Mouse (Mus musculus) NIH3T3 (cell line): ENCODE data around the gene Angel2.

ENCODE experiments used
- DNase-seq: peaks from one replicate; pipeline ENCODE4 v3.0.0-alpha.2; 2012; ENCODE audit warnings: low read depth

Angel2 gene

GRCm38 (mm10) chr1:190929010-190929695 is 4.2 kb downstream of the Angel2 start:
- no peak for DNase-seq

GRCm38 (mm10) chr1:190930181-190930580 is 5.3 kb downstream of the Angel2 start:
- no peak for DNase-seq

DNA sequence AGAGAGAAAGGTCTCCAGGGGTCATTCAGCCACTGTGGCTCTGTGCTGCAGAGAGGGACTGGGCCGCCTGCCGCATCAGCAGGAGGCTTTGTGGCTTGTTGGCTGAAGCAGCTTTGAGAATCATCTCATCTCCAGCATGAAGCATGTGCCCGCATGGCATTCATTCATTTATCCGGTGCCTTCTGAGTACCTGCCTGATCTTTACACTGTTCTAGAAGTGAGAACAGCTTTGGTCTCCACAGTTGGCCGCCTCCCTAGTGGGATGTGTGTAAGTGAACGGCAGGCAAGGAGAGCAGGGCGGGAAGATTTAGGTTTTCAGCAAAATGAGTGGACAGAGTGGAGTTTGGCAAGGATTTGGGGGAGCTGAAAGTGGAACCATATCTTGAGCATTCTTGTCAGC is 14.9 kb downstream of the Angel2 start:
- DNase-seq = no peak

- DNase-seq = peak; percentile 88
Observed at GRCm38 (mm10) chr1:190944109-190944760, 19.3 kb downstream of the Angel2 start.

DNA sequence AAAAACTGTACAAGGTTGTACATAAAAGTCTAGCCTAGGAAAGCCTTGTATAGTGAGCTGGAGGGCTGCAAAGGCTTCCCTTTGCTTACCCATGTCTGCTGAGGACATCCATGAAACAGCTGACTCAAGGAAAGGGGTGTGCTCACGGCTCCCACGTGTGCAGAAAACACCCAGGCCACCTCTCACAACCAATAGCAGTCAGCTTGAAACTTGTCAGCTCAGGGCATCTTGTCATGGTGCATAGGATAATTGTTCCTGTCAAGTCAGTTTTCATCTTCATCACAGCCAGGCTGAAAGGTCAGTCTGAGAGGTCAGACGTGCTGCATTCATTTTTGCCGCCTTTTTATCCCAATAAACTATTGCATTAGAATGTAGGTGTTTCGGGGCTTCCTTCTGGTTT is 23.1 kb downstream of the Angel2 start:
- no peak for DNase-seq

- no peak for DNase-seq
Observed at GRCm38 (mm10) chr1:190948439-190948838, 23.5 kb downstream of the Angel2 start.

GRCm38 (mm10) chr1:190948846-190949245 is 23.9 kb downstream of the Angel2 start:
- DNase-seq = no peak

DNA sequence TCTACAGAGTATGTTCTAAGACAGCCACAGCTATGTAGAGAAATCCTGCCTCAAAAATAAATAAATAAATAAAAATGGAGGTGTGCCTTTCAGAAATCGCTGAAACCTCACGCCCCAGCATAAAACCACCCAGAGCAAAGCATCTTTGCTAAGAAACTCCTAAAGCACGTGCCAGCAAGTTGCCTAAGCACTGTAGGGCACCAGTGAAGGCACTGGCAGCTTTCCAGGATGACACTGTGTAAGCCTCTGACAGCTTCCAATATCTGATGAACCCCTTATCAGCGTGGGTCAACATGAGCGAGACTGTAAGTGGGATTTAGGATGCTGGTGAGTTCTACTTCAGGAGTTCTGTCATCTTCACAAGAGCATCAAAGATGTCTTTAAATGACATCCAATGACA is 26.1 kb downstream of the Angel2 start:
- DNase-seq = peak; percentile 15

DNA sequence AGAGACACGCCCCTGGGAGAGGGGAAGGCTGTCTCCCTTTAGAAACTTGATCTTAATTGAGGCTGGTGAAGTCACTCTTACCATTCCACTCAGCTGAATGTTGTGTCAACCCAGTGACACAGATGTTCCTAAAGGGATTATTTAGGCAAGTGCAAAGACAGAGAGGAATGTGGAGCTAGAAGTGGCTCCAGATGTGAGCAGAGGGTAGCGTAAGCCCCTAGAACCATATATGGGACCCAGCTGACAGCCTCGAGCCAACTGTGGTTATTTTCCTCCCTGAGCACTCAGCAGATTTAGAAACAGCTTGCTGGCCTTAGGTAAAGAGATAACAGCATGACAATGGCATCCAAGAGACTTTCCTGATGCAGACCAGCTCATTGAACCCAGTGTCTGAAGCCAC is 28.1 kb downstream of the Angel2 start:
- no peak for DNase-seq

- no peak for DNase-seq
Observed at GRCm38 (mm10) chr1:190958821-190959220, 33.9 kb downstream of the Angel2 start.

- no peak for DNase-seq
Observed at GRCm38 (mm10) chr1:190962760-190963159, 37.8 kb downstream of the Angel2 start.

GRCm38 (mm10) chr1:190964992-190965780 is 40.3 kb downstream of the Angel2 start:
- no peak for DNase-seq

GRCm38 (mm10) chr1:190968010-190968409 is 43.1 kb downstream of the Angel2 start:
- no peak for DNase-seq

DNA sequence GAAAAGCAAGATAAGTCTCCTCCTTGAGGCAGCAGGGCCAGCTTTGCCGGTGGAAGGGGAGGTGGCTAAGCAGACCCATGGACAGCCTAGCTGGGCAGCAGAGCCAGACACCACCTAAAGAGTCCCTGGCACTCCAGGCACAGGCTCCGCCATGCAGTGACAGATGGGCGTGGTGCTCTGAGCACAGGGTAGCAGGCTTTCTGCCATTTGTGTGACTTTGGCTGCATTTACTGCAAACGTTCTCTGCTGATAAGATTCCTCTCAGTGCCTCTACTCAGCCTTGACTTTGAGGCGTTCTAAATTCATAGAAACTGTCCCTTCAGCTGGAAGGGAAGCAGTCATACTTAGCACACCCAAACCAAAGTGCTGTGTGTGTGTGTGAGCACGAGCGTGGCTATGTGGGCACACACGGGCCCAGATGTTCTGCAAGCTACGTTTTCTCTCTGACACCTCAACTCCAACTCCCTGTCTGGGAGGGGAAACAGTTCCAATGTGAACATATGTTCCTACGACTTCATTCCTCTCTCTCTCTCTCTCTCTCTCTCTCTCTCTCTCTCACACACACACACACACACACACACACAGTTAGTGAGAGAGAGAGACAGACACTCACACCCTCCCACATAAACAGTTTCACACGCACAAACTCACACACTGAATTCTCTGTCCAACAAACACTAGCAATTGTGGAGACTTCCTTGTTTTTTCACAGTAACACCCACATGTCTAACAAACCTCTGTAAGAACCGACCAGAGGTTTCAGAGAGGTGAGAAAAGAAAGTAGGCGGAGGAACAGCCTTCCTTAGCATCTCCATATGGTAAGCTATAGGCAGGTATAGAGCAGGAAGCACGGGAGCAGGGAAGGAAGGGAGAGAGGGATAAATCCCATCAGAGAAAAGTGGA is 47.0 kb downstream of the Angel2 start:
- DNase-seq = no peak

DNA sequence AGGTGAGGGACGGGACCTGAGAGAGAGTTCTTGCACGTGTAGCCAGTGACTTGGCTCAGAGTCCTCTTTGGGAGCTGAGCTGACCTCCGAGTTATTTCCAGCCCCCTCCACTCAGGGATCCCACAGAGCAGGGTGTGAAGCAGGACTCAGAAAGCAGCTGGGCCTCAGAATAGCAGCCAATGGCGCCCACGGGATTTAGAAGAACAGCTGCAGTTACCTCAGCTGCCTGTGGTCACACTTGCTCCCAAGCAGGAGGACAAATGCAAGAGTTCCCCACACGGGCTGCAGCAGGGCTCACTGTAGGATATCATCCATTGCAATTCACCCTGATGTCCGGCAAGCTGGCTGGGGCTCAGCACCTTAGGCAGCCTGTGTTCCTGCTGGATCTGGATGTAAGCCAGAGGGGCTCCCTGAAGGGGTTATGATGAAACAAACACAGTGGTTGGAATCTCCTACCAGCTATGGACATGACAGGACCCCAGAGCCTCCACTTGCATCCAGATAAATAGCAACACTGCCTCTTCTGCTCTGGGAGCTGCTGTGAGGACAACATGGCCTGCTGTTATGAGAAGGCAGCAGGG is 47.8 kb downstream of the Angel2 start:
- DNase-seq = no peak

- DNase-seq = no peak
Observed at GRCm38 (mm10) chr1:190974191-190974590, 49.3 kb downstream of the Angel2 start.

DNA sequence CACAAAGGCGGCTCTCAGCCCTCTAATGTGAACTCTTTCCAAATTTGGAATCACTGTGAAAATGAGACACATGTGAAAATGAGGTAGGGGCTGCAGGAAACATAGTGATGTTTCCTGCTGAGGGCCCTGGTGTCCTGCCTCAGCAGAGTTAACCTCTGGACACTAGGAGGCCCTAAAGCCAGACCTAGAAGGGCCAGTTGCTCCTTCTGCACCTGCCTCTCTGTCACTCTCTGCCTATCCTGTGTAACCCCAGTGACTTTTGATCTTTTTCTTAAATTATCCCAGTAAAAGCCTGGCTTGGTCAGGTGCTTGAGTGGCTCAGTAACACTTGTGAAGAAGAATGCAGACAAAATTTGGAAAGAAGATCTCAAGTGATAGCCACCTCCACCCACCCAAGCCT is 49.9 kb downstream of the Angel2 start:
- DNase-seq = no peak

DNA sequence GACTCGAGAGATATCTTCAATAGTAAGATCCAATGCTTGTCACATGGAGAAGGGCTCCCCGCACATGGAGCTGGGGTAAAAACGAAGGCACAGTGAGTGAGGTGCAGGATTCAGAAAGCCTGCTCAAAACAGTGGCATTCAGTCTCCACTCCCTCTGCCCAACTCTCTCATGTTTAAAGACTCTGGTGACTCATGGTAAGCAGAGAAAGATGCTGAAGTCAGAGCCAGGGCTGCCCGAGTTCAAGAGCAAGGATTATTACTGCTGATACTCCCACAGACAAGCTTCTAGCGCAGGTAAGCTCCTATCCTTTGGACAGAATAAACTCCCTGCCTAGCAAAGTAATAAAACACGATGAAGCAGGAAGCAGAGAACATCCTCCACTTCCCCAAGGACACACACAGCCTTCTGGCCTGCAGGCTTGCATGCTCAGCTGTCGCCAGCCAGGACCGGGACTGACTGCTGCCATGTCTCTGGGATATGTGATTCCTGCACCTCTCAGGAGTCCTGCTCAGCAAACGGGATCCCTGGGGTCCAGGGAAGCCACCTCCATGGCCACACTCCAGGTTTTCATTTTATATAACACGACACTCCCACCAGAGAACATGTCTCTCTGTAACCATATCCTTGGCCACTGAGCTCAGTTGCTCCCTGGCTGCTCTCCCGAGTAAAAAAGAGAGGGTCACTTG is 52.1 kb downstream of the Angel2 start:
- DNase-seq = peak; percentile 65

DNA sequence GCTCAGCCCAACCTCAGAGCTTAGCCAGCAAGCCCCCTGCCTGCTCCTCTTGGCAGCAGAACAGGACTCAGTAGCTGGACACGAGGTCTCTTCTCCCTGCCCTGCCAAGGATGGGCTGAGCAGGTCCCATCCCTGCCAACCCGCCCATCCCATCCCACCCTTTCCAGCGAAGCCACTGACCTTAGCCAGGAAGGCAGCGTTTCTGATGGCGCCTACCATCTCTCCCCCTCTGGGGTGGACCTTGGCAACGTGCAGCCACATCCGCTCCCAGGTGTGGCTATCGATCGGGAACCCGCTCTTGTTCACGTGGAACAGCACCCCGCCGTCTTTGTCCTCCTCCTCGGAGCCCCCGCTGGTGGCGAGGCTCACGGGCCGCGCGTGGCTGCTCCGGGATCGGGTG is 53.1 kb downstream of the Angel2 start:
- DNase-seq = peak; percentile 43

GRCm38 (mm10) chr1:190978511-190979073 is 53.7 kb downstream of the Angel2 start:
- DNase-seq = peak; percentile 72

GRCm38 (mm10) chr1:190979100-190979563 is 54.2 kb downstream of the Angel2 start, which contains the start of gene Vash2:
Vash2 (minus strand) TSS chr1:190979296.
- DNase-seq = peak; percentile 96
